In the genomic region with DNA sequence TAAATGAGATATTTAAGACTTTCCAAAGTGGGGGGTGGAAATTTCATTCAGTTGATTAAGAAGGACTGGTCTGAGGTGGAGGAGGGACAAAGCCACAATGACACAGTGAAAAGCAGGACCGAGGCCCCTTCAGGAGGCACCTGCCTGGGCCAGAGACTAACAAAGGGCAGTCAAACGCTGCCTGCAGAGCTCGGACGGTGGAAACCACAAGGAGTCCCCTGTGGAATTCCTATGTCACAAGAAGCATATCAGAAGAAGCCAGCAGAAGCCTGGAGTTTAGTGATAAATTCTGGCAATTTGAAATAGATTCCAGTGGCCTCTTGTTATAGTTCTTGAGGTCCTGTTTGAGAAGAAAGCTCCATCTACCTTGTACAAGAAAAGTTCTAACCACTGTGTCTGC, we compare ENCODE assay signal across 28 mouse cellular contexts. TPM values are rescaled to one million over a fixed set of nuclear protein-coding genes. Genes with fewer than 3 reads are reported as not detected.
DNase-seq lines count a peak whose midpoint lies in the region; ATAC-seq and TF ChIP-seq lines count a peak whose summit lies in the region.
"Had no signal": no experiment of that assay in that cellular context is flagged by ENCODE, and none has a peak within 500 bp of the region (broad histone marks: within the 10 kb centered on the region; RNA-seq: fewer than 3 reads in every experiment).

No protein-coding gene starts in this region.

- DNase-seq in heart, adult 2 months, result no peak
- DNase-seq in 416B (ENCODE audit: low read depth), result peak; percentile 2
- DNase-seq in c-Kit-positive CD71-positive TER-119-positive erythroid progenitor cells, embryonic 14.5 days (ENCODE audit: low spot score), result peak; percentile 60
- DNase-seq in gastrocnemius, postnatal 10 days, result no peak
- DNase-seq: adrenal gland, adult 2 months; cerebellum, adult 2 months; cerebellum, postnatal 25 days; embryo, embryonic 11 days; gastrocnemius, postnatal 36 days; heart, postnatal 14 days; kidney, postnatal 4 days; lung, postnatal 4 days had no signal

- H3K4me2 ChIP-seq in heart, embryonic 12.5 days, result no peak overlapping the region
- peak overlapping the region; percentile 6; the same call in 1 of the 2 replicates for H3K4me2 ChIP-seq in liver, embryonic 15.5 days
- no peak overlapping the region for H3K4me2 ChIP-seq in midbrain, embryonic 13.5 days (replicated peaks)
- H3K4me2 ChIP-seq: embryonic facial prominence, embryonic 13.5 days; forebrain, embryonic 13.5 days; kidney, embryonic 15.5 days; lung, embryonic 15.5 days; midbrain, embryonic 12.5 days had no signal

- peaks cover 15% of the 10 kb centered on the region for H3K36me3 ChIP-seq in heart, adult 2 months (ENCODE audit: control insufficient read depth, insufficient read depth, low read length)
- H3K36me3 ChIP-seq in heart, embryonic 12.5 days, result no peaks in the 10 kb centered on the region
- no peaks in the 10 kb centered on the region for H3K36me3 ChIP-seq in liver, embryonic 15.5 days (replicated peaks)
- H3K36me3 ChIP-seq in midbrain, embryonic 13.5 days, result no peaks in the 10 kb centered on the region
- H3K36me3 ChIP-seq: embryonic facial prominence, embryonic 13.5 days; kidney, embryonic 15.5 days; lung, embryonic 15.5 days; midbrain, embryonic 12.5 days had no signal

- peak overlapping the region; percentile 84 for H3K27ac ChIP-seq in heart, adult 2 months
- H3K27ac ChIP-seq in heart, embryonic 12.5 days (ENCODE audit: poor library complexity, severe bottlenecking), result no peak overlapping the region
- H3K27ac ChIP-seq in liver, embryonic 15.5 days (replicated peaks), result 0 out of 2 replicates have a peak overlapping the region, but pooled peaks have one; percentile 7
- no peak overlapping the region for H3K27ac ChIP-seq in midbrain, embryonic 13.5 days
- H3K27ac ChIP-seq: embryonic facial prominence, embryonic 13.5 days; forebrain, embryonic 13.5 days; hindbrain, postnatal 0 days; kidney, embryonic 15.5 days; lung, embryonic 15.5 days; midbrain, embryonic 12.5 days had no signal

- no peaks in the 10 kb centered on the region for H3K9me3 ChIP-seq in heart, embryonic 12.5 days (replicated peaks)
- H3K9me3 ChIP-seq in liver, embryonic 15.5 days (replicated peaks), result no peaks in the 10 kb centered on the region
- H3K9me3 ChIP-seq in midbrain, embryonic 13.5 days, result no peaks in the 10 kb centered on the region
- H3K9me3 ChIP-seq: embryonic facial prominence, embryonic 13.5 days; forebrain, embryonic 13.5 days; kidney, embryonic 15.5 days; lung, embryonic 15.5 days; midbrain, embryonic 12.5 days had no signal

- TF ChIP-seq EP300 in heart, adult 2 months (IDR thresholded peaks at IDR 0.05; ENCODE audit: insufficient read depth, low read depth, low read length), result no peak

- H3K9ac ChIP-seq in heart, adult 2 months (ENCODE audit: low read depth, low read length), result no peak overlapping the region
- H3K9ac ChIP-seq in heart, embryonic 12.5 days, result no peak overlapping the region
- no peak overlapping the region for H3K9ac ChIP-seq in liver, embryonic 15.5 days
- H3K9ac ChIP-seq in midbrain, embryonic 13.5 days (replicated peaks), result no peak overlapping the region
- H3K9ac ChIP-seq: embryonic facial prominence, embryonic 13.5 days; forebrain, embryonic 13.5 days; kidney, embryonic 15.5 days; lung, embryonic 15.5 days; midbrain, embryonic 12.5 days had no signal

- peaks cover 4% of the 10 kb centered on the region; the same call in 1 of the 2 replicates for H3K79me2 ChIP-seq in heart, adult 2 months (replicated peaks; ENCODE audit: control insufficient read depth, insufficient read depth, low read length)

- H3K27me3 ChIP-seq in heart, adult 2 months (ENCODE audit: control insufficient read depth, insufficient read depth, low read length), result no peaks in the 10 kb centered on the region
- no peaks in the 10 kb centered on the region for H3K27me3 ChIP-seq in heart, embryonic 12.5 days (replicated peaks)
- H3K27me3 ChIP-seq in liver, embryonic 15.5 days, result no peaks in the 10 kb centered on the region
- H3K27me3 ChIP-seq in midbrain, embryonic 13.5 days, result no peaks in the 10 kb centered on the region
- H3K27me3 ChIP-seq: embryonic facial prominence, embryonic 13.5 days; forebrain, embryonic 13.5 days; kidney, embryonic 15.5 days; lung, embryonic 15.5 days; midbrain, embryonic 12.5 days; Patski had no signal

- 38% methylated on average over 4 of the region's 4 CpGs for WGBS in heart, adult 2 months
- 41% methylated on average over 4 of the region's 4 CpGs for WGBS in heart, embryonic 12.5 days
- WGBS in liver, embryonic 15.5 days (ENCODE audit: insufficient replicate concordance), result 17% methylated on average over 4 of the region's 4 CpGs
- WGBS in midbrain, embryonic 13.5 days, result 8% methylated on average over 4 of the region's 4 CpGs

- intact Hi-C loops in heart, adult 2 months (cut with DNase I), result no loop called here

- ATAC-seq in heart, embryonic 12.5 days (ENCODE audit: insufficient number of reproducible peaks, low FRiP score), result no peak
- 0 out of 2 replicates have a peak, but pooled peaks have one; percentile 40 for ATAC-seq in liver, embryonic 15.5 days (ENCODE audit: insufficient read depth)
- ATAC-seq in midbrain, embryonic 13.5 days, result no peak
- no peak for ATAC-seq in inflammation-experienced regulatory T-cells, adult 6 months
- ATAC-seq: CD4-positive, CD25-positive, alpha-beta regulatory T cell, adult 4 months; forebrain, embryonic 13.5 days; hindbrain, postnatal 0 days; intestine, postnatal 0 days; Patski had no signal

- H3K4me1 ChIP-seq in heart, adult 2 months (ENCODE audit: control insufficient read depth, insufficient read depth, low read length), result peaks cover 9% of the 10 kb centered on the region
- H3K4me1 ChIP-seq in heart, embryonic 12.5 days (replicated peaks), result peaks cover 18% of the 10 kb centered on the region
- H3K4me1 ChIP-seq in liver, embryonic 15.5 days (replicated peaks), result peaks cover 32% of the 10 kb centered on the region
- no peaks in the 10 kb centered on the region for H3K4me1 ChIP-seq in midbrain, embryonic 13.5 days (replicated peaks)
- H3K4me1 ChIP-seq: kidney, embryonic 15.5 days had no signal

- no peak for TF ChIP-seq POLR2A in heart, adult 2 months (IDR thresholded peaks at IDR 0.05; ENCODE audit: insufficient read depth, low read depth, low read length)

- TF ChIP-seq CTCF in heart, adult 2 months (IDR thresholded peaks at IDR 0.05), result no peak

- H3K4me3 ChIP-seq in heart, adult 2 months, result no peak overlapping the region
- H3K4me3 ChIP-seq in heart, embryonic 12.5 days, result no peak overlapping the region
- H3K4me3 ChIP-seq in liver, embryonic 15.5 days (replicated peaks), result no peak overlapping the region
- no peak overlapping the region for H3K4me3 ChIP-seq in midbrain, embryonic 13.5 days (replicated peaks)
- H3K4me3 ChIP-seq: embryonic facial prominence, embryonic 13.5 days; erythroblast, embryonic 14.5 days; forebrain, embryonic 13.5 days; kidney, embryonic 15.5 days; lung, embryonic 15.5 days; midbrain, embryonic 12.5 days had no signal

RNA-seq across cellular contexts. Expression of gene Glt28d2, which starts 30.2 kb away (rescaled TPM):
- 1 to 10 TPM; 6.3 to 8.5 TPM for total RNA-seq in heart, adult 2 months (2021)
- polyA plus RNA-seq in heart, adult 2 months (2012; rRNA removed), result 1.9 and 3.1 TPM in 2 replicates
- polyA plus RNA-seq in heart, embryonic 12.5 days (2016; fragmentation: Nextera tagmentation; extraction: Ambion mirVana), result 0.85 and 1.2 TPM in 2 replicates
- 0.15 and 0.28 TPM in 2 replicates for polyA plus RNA-seq in liver, embryonic 15.5 days (2015; fragmentation: Nextera tagmentation; extraction: Ambion mirVana)
- polyA plus RNA-seq in midbrain, embryonic 13.5 days (2015; fragmentation: Nextera tagmentation; extraction: Ambion mirVana), result 0.14 TPM in 1 of 2 replicates, not detected in the other
- 1 to 10 TPM in 2 of 3 experiments, under 1 TPM in 1; 0.57 to 4.4 (median 3.9) TPM for polyA plus RNA-seq in inflammation-experienced regulatory T-cells, adult 6 months (2017; shearing (Covaris generic))
- 1 to 10 TPM; 5.5 to 6.1 TPM for total RNA-seq in gastrocnemius, postnatal 10 days (2021)
- total RNA-seq: monocyte, adult 5-6 weeks had no signal

RNA-seq across cellular contexts. Expression of gene Gm37240, which starts 30.2 kb away (rescaled TPM):
- total RNA-seq in heart, adult 2 months (2021), result 10 to 100 TPM; 36.6 to 45.3 TPM
- polyA plus RNA-seq in heart, adult 2 months (2012; rRNA removed), result 21.9 and 25.0 TPM in 2 replicates
- polyA plus RNA-seq in heart, embryonic 12.5 days (2016; fragmentation: Nextera tagmentation; extraction: Ambion mirVana), result 4.6 and 6.1 TPM in 2 replicates
- 0.24 and 0.79 TPM in 2 replicates for polyA plus RNA-seq in liver, embryonic 15.5 days (2015; fragmentation: Nextera tagmentation; extraction: Ambion mirVana)
- 0.16 TPM in 1 of 2 replicates, not detected in the other for polyA plus RNA-seq in midbrain, embryonic 13.5 days (2015; fragmentation: Nextera tagmentation; extraction: Ambion mirVana)
- polyA plus RNA-seq in inflammation-experienced regulatory T-cells, adult 6 months (2017; shearing (Covaris generic)), result 1 to 10 TPM in 1 of 3 experiments, under 1 TPM in 2; 0.74 to 4.1 (median 0.98) TPM
- total RNA-seq in gastrocnemius, postnatal 10 days (2021), result 10 to 100 TPM; 28.9 to 37.3 TPM
- total RNA-seq: hindbrain, postnatal 0 days; monocyte, adult 5-6 weeks had no signal
- polyA plus RNA-seq: erythroblast, embryonic 14.5 days; testis, adult 2 months had no signal

RNA-seq across cellular contexts. Expression of gene Fam160a1, which starts 40.0 kb away (rescaled TPM):
- 10 to 100 TPM; 47.0 to 68.1 TPM for total RNA-seq in heart, adult 2 months (2021)
- polyA plus RNA-seq in heart, adult 2 months (2012; rRNA removed), result 25.0 and 38.7 TPM in 2 replicates
- polyA plus RNA-seq in heart, embryonic 12.5 days (2016; fragmentation: Nextera tagmentation; extraction: Ambion mirVana), result 3.3 and 3.6 TPM in 2 replicates
- polyA plus RNA-seq in liver, embryonic 15.5 days (2015; fragmentation: Nextera tagmentation; extraction: Ambion mirVana), result 0.28 and 0.30 TPM in 2 replicates
- 0.09 and 0.14 TPM in 2 replicates for polyA plus RNA-seq in midbrain, embryonic 13.5 days (2015; fragmentation: Nextera tagmentation; extraction: Ambion mirVana)
- 1 to 10 TPM; 1.2 to 5.0 (median 4.4) TPM for polyA plus RNA-seq in inflammation-experienced regulatory T-cells, adult 6 months (2017; shearing (Covaris generic))
- total RNA-seq in gastrocnemius, postnatal 10 days (2021), result 10 to 100 TPM; 47.1 to 51.1 TPM

Comparison
In these comparisons a context has a peak if more than half of its experiments do, and no peak if none do; other contexts are left out.
1. H3K27ac ChIP-seq: peak in heart, adult 2 months (single experiment) and liver, embryonic 15.5 days (single experiment); none in heart, embryonic 12.5 days (single experiment) and midbrain, embryonic 13.5 days (single experiment).
2. DNase-seq: peak in 416B (single experiment) and c-Kit-positive CD71-positive TER-119-positive erythroid progenitor cells, embryonic 14.5 days (single experiment); none in heart, adult 2 months (0 of 2) and gastrocnemius, postnatal 10 days (single experiment).